Mouse (Mus musculus) hindbrain, embryonic 14.5 days (tissue): Measurements from ENCODE around the gene Ap1m1. TPM values are rescaled to one million over a fixed set of nuclear protein-coding genes. Genes with fewer than 3 reads are reported as not detected.

Experiments
- ATAC-seq: fragments of 200-750 bp; cut with Nextera tagmentation; 2 replicates; pipeline ENCODE4 v1.8.0; 2017; ENCODE audit warnings: moderate number of reproducible peaks, mild to moderate bottlenecking, moderate TSS enrichment, moderate library complexity; ENCODE audit not compliant: low FRiP score
- DNase-seq: peaks from one replicate; pipeline ENCODE4 v3.0.0-alpha.2; 2015; ENCODE audit warnings: low spot score
- H3K27ac ChIP-seq: fragments of 300-500 bp; sonication (generic); 2 replicates; pipeline ENCODE4 v1.5.1; 2014; ENCODE audit warnings: mild to moderate bottlenecking, moderate library complexity
- H3K27me3 ChIP-seq: fragments of 300-500 bp; sonication (generic); 2 replicates; pipeline ENCODE4 v1.6.1; 2014; ENCODE audit warnings: mild to moderate bottlenecking, low read length, mixed read lengths; ENCODE audit not compliant: control insufficient read depth, insufficient read depth
- H3K36me3 ChIP-seq: fragments of 300-500 bp; sonication (generic); replicated peaks from 2 replicates; pipeline ENCODE4 v1.6.1; 2014; ENCODE audit not compliant: control insufficient read depth, insufficient read depth
- H3K4me1 ChIP-seq: fragments of 300-500 bp; sonication (generic); replicated peaks from 2 replicates; pipeline ENCODE4 v1.6.1; 2014; ENCODE audit warnings: antibody characterized with exemption, low read length, mixed read lengths; ENCODE audit not compliant: control insufficient read depth, insufficient read depth
- H3K4me2 ChIP-seq: fragments of 300-500 bp; sonication (generic); replicated peaks from 2 replicates; pipeline ENCODE4 v1.6.1; 2014; ENCODE audit warnings: mild to moderate bottlenecking, moderate library complexity
- H3K4me3 ChIP-seq: fragments of 300-500 bp; sonication (generic); replicated peaks from 2 replicates; pipeline ENCODE4 v1.5.1; 2014; ENCODE audit warnings: mild to moderate bottlenecking, low read length
- H3K9ac ChIP-seq: fragments of 300-500 bp; sonication (generic); 2 replicates; pipeline ENCODE4 v1.6.1; 2014
- H3K9me3 ChIP-seq: fragments of 300-500 bp; sonication (generic); 2 replicates; pipeline ENCODE4 v1.6.1; 2016; ENCODE audit warnings: low read length; ENCODE audit not compliant: control insufficient read depth
- WGBS: fragments of 180-500 bp; shearing (Covaris S2); extraction: QIAGEN DNeasy Blood & Tissue Kit; methylation state at CpG from one replicate; pipeline ENCODE4 v1.1.7; 2014; 5-methylcytosine and 5-hydroxymethylcytosine counted together
- polyA plus RNA-seq: library from polyadenylated mRNA; unstranded; fragments of >200 nt; fragmentation: Nextera tagmentation; extraction: Ambion mirVana; gene quantifications from 2 replicates; pipeline ENCODE4 v1.2.1, GENCODE M21; 2014

Ap1m1 gene
- polyA plus RNA-seq: 212 and 221 TPM in 2 replicates

- Histone ChIP-seq H3K9me3 (no peaks in the 10 kb centered on the region), H3K4me2 (peak within 1 kb of the TSS; percentile 52), H3K4me3 (peak within 1 kb of the TSS; percentile 59), H3K9ac (peak within 1 kb of the TSS; percentile 59), H3K27me3 (no peaks in the 10 kb centered on the region), H3K4me1 (peaks cover 14% of the 10 kb centered on the region), H3K27ac (peak within 1 kb of the TSS; percentile 92), H3K36me3 (peaks cover 10% of the 10 kb centered on the region)
- peak; percentile 96 for ATAC-seq
- peak; percentile 98 for DNase-seq
- under 1% methylated on average over 54 of the region's 54 CpGs for WGBS
Observed at GRCm38 (mm10) chr8:72239499-72240402, at the start of gene Ap1m1. TSS of gene Ap1m1 (plus strand) at chr8:72240018.

GRCm38 (mm10) chr8:72190215-72190539 lies 49.6 kb upstream of the Ap1m1 start:
- no peak overlapping the region for H3K27ac ChIP-seq
- H3K9ac ChIP-seq: no peak overlapping the region
- no peaks in the 10 kb centered on the region for H3K27me3 ChIP-seq
- 88% methylated on average over 2 of the region's 2 CpGs for WGBS
- H3K36me3 ChIP-seq: no peaks in the 10 kb centered on the region
- H3K9me3 ChIP-seq: no peaks in the 10 kb centered on the region
- no peak overlapping the region for H3K4me2 ChIP-seq
- DNase-seq (no peak), ATAC-seq (no peak)
- H3K4me3 ChIP-seq: no peak overlapping the region
- H3K4me1 ChIP-seq: no peaks in the 10 kb centered on the region

- Histone ChIP-seq H3K9ac (no peak overlapping the region), H3K4me3 (no peak overlapping the region), H3K27ac (no peak overlapping the region), H3K36me3 (no peaks in the 10 kb centered on the region), H3K4me2 (no peak overlapping the region), H3K4me1 (no peaks in the 10 kb centered on the region), H3K27me3 (no peaks in the 10 kb centered on the region), H3K9me3 (no peaks in the 10 kb centered on the region)
- DNase-seq (no peak), ATAC-seq (no peak)
Observed at GRCm38 (mm10) chr8:72192065-72192464, 47.8 kb upstream of the Ap1m1 start.

- Histone ChIP-seq H3K36me3 (no peaks in the 10 kb centered on the region), H3K4me1 (no peaks in the 10 kb centered on the region), H3K4me3 (no peak overlapping the region), H3K9ac (no peak overlapping the region), H3K27me3 (no peaks in the 10 kb centered on the region), H3K9me3 (peaks cover 17% of the 10 kb centered on the region), H3K4me2 (no peak overlapping the region), H3K27ac (no peak overlapping the region)
- DNase-seq (no peak), ATAC-seq (no peak)
- 66% methylated on average over 8 of the region's 8 CpGs for WGBS
Observed at GRCm38 (mm10) chr8:72197997-72198396, 41.8 kb upstream of the Ap1m1 start.

- H3K4me1 ChIP-seq: no peaks in the 10 kb centered on the region
- no peak overlapping the region for H3K9ac ChIP-seq
- H3K4me3 ChIP-seq: no peak overlapping the region
- H3K27me3 ChIP-seq: no peaks in the 10 kb centered on the region
- WGBS: 86% methylated on average over 1 of the region's 1 CpGs
- ATAC-seq (no peak), DNase-seq (no peak)
- H3K36me3 ChIP-seq: no peaks in the 10 kb centered on the region
- H3K9me3 ChIP-seq: peaks cover 8% of the 10 kb centered on the region; the same call in 1 of the 2 replicates
- no peak overlapping the region for H3K4me2 ChIP-seq
- no peak overlapping the region for H3K27ac ChIP-seq
Observed at GRCm38 (mm10) chr8:72208582-72208981, 31.2 kb upstream of the Ap1m1 start.

GRCm38 (mm10) chr8:72210222-72210621 lies 29.6 kb upstream of the Ap1m1 start:
- 80% methylated on average over 4 of the region's 4 CpGs for WGBS
- Histone ChIP-seq H3K4me2 (no peak overlapping the region), H3K9ac (no peak overlapping the region), H3K4me1 (no peaks in the 10 kb centered on the region), H3K27ac (no peak overlapping the region), H3K36me3 (no peaks in the 10 kb centered on the region), H3K27me3 (no peaks in the 10 kb centered on the region), H3K4me3 (no peak overlapping the region), H3K9me3 (no peaks in the 10 kb centered on the region)
- ATAC-seq: no peak
- DNase-seq: no peak

- 78% methylated on average over 2 of the region's 2 CpGs for WGBS
- no peak overlapping the region for H3K9ac ChIP-seq
- ATAC-seq (no peak), DNase-seq (no peak)
- H3K27ac ChIP-seq: no peak overlapping the region
- no peak overlapping the region for H3K4me2 ChIP-seq
- H3K4me3 ChIP-seq: no peak overlapping the region
- no peaks in the 10 kb centered on the region for H3K9me3 ChIP-seq
- H3K36me3 ChIP-seq: no peaks in the 10 kb centered on the region
- H3K27me3 ChIP-seq: no peaks in the 10 kb centered on the region
- no peaks in the 10 kb centered on the region for H3K4me1 ChIP-seq
Observed at GRCm38 (mm10) chr8:72210710-72211109, 29.1 kb upstream of the Ap1m1 start.

- Histone ChIP-seq H3K36me3 (no peaks in the 10 kb centered on the region), H3K9me3 (no peaks in the 10 kb centered on the region), H3K27ac (no peak overlapping the region), H3K27me3 (0 out of 2 replicates have a peak, but pooled peaks cover 3% of the 10 kb centered on the region), H3K4me3 (no peak overlapping the region), H3K4me2 (no peak overlapping the region), H3K9ac (no peak overlapping the region), H3K4me1 (no peaks in the 10 kb centered on the region)
- WGBS: 92% methylated on average over 1 of the region's 1 CpGs
- DNase-seq (no peak), ATAC-seq (no peak)
Observed at GRCm38 (mm10) chr8:72211846-72212245, 28.0 kb upstream of the Ap1m1 start.

GRCm38 (mm10) chr8:72212751-72213150 lies 27.1 kb upstream of the Ap1m1 start, which contains the start of gene Cib3:
TSS of gene Cib3 (minus strand) at chr8:72212837.
- H3K9me3 ChIP-seq: no peaks in the 10 kb centered on the region
- H3K36me3 ChIP-seq: no peaks in the 10 kb centered on the region
- H3K27me3 ChIP-seq: 0 out of 2 replicates have a peak, but pooled peaks cover 6% of the 10 kb centered on the region
- no peak within 1 kb of the TSS for H3K4me3 ChIP-seq
- DNase-seq: no peak
- H3K27ac ChIP-seq: no peak within 1 kb of the TSS
- H3K4me1 ChIP-seq: no peaks in the 10 kb centered on the region
- H3K4me2 ChIP-seq: no peak within 1 kb of the TSS
- WGBS: 67% methylated on average over 4 of the region's 4 CpGs
- no peak for ATAC-seq
- no peak within 1 kb of the TSS for H3K9ac ChIP-seq
